Mouse (Mus musculus) heart, embryonic 12.5 days (tissue): ENCODE measurements around the gene Orai1. TPM values are rescaled to one million over a fixed set of nuclear protein-coding genes. Genes with fewer than 3 reads are reported as not detected.

Source experiments
- ATAC-seq: fragments of 200-750 bp; cut with Nextera tagmentation; 2 replicates; pipeline ENCODE4 v1.8.0; 2017; ENCODE audit warnings: moderate TSS enrichment, moderate library complexity; ENCODE audit not compliant: insufficient number of reproducible peaks, low FRiP score
- H3K27ac ChIP-seq: fragments of 300-500 bp; sonication (generic); 2 replicates; pipeline ENCODE4 v1.5.1; 2016; ENCODE audit warnings: mild to moderate bottlenecking, moderate library complexity; ENCODE audit not compliant: poor library complexity, severe bottlenecking
- H3K27me3 ChIP-seq: fragments of 300-500 bp; sonication (generic); replicated peaks from 2 replicates; pipeline ENCODE4 v1.6.1; 2016; ENCODE audit warnings: mild to moderate bottlenecking, moderate library complexity
- H3K36me3 ChIP-seq: fragments of 300-500 bp; sonication (generic); 2 replicates; pipeline ENCODE4 v1.6.1; 2016; ENCODE audit warnings: mild to moderate bottlenecking, moderate library complexity
- H3K4me1 ChIP-seq: fragments of 300-500 bp; sonication (generic); replicated peaks from 2 replicates; pipeline ENCODE4 v1.6.1; 2016; ENCODE audit warnings: mild to moderate bottlenecking
- H3K4me2 ChIP-seq: fragments of 300-500 bp; sonication (generic); 2 replicates; pipeline ENCODE4 v1.6.1; 2016; ENCODE audit warnings: mild to moderate bottlenecking, moderate library complexity
- H3K4me3 ChIP-seq: fragments of 300-500 bp; sonication (generic); 2 replicates; pipeline ENCODE4 v1.5.1; 2016; ENCODE audit warnings: mild to moderate bottlenecking
- H3K9ac ChIP-seq: fragments of 300-500 bp; sonication (generic); 2 replicates; pipeline ENCODE4 v1.6.1; 2016; ENCODE audit warnings: mild to moderate bottlenecking, moderate library complexity
- H3K9me3 ChIP-seq: fragments of 300-500 bp; sonication (generic); replicated peaks from 2 replicates; pipeline ENCODE4 v1.6.1; 2016; ENCODE audit warnings: mild to moderate bottlenecking, moderate library complexity
- WGBS: fragments of 180-500 bp; shearing (Covaris S2); methylation state at CpG from one replicate; pipeline ENCODE4 v1.1.7; 2016; 5-methylcytosine and 5-hydroxymethylcytosine counted together
- polyA plus RNA-seq: library from polyadenylated mRNA; unstranded; fragments of >200 nt; fragmentation: Nextera tagmentation; extraction: Ambion mirVana; gene quantifications from 2 replicates; pipeline ENCODE4 v1.2.1, GENCODE M21; 2016

The Orai1 gene
- polyA plus RNA-seq, 1 experiment from 2014 or later: 22.8 TPM

DNA sequence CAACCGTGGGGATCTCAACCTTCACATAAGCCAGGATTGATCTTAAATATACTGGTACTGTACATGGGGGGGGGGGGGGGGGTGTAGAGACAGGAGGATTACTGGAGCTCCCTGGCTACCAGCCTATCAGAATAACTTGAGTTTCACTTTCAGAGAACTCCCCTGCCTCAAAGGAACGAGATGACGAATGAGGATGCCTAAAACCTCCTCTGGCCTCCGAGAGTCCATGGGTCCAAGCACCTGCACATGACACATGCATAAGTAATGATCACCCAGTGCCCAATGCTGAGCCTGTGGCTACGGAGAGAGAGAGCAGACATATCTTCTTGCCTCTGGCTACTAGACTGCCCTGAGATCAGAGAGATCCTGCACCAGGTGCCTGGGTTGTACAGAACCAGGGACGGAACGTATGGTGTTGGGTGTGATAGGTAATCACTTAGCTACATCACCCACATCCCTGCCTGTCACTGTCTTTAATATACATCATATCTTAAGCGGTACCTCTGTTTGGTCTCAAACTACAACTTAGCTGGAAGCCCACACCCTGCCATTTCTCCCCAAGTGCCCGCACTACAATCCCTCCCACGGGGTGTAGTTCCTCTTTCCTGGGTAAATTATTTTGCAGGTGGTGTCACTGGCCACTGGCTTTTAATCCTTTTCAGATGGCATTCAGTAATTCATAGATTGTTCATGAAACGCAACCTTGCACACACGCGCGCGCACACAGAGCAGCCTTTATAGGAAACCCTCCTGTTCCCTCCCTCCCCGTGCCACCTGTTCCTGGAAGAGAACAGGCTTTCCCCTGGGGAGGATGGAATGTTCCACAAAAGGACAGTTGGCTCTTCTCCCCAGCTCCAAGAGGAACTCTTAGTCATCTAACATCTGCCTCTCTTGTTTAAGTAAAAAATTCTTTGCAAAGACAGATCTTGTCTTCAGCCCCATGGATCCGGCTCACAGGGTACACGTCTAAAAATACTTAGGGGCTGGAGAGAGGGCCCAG is 17.4 kb upstream of the Orai1 start:
- no peak for ATAC-seq
- no peak overlapping the region for H3K4me2 ChIP-seq

GRCm38 (mm10) chr5:123000901-123001300 is 14.0 kb upstream of the Orai1 start:
- H3K27ac ChIP-seq: no peak overlapping the region
- ATAC-seq: no peak
- no peaks in the 10 kb centered on the region for H3K9me3 ChIP-seq
- no peak overlapping the region for H3K4me2 ChIP-seq
- H3K4me1 ChIP-seq: peaks cover 9% of the 10 kb centered on the region
- H3K9ac ChIP-seq: no peak overlapping the region
- no peak overlapping the region for H3K4me3 ChIP-seq
- 0 out of 2 replicates have a peak, but pooled peaks cover 3% of the 10 kb centered on the region for H3K36me3 ChIP-seq
- no peaks in the 10 kb centered on the region for H3K27me3 ChIP-seq
- WGBS: 52% methylated on average over 1 of the region's 1 CpGs

More for the DNA sequence above, 17.4 kb upstream of the Orai1 start:
- Histone ChIP-seq H3K9ac (no peak overlapping the region), H3K27me3 (no peaks in the 10 kb centered on the region), H3K36me3 (peaks cover 7% of the 10 kb centered on the region; the same call in 1 of the 2 replicates), H3K27ac (no peak overlapping the region), H3K4me1 (peaks cover 19% of the 10 kb centered on the region), H3K4me3 (no peak overlapping the region), H3K9me3 (no peaks in the 10 kb centered on the region)
- 85% methylated on average over 18 of the region's 18 CpGs for WGBS

- 55% methylated on average over 19 of the region's 19 CpGs for whole genome bisulfite sequencing
- Histone ChIP-seq H3K4me2 (0 out of 2 replicates have a peak overlapping the region, but pooled peaks have one; percentile 7), H3K4me1 (peaks cover 12% of the 10 kb centered on the region), H3K4me3 (no peak overlapping the region), H3K36me3 (no peaks in the 10 kb centered on the region), H3K27me3 (no peaks in the 10 kb centered on the region), H3K9ac (0 out of 2 replicates have a peak overlapping the region, but pooled peaks have one; percentile 4), H3K27ac (no peak overlapping the region), H3K9me3 (no peaks in the 10 kb centered on the region)
- no peak for ATAC-seq
These were observed 8.9 kb upstream of the Orai1 start for GRCm38 (mm10) chr5:123005716-123006592.

- ATAC-seq: no peak
- WGBS: 69% methylated on average over 7 of the region's 7 CpGs
- Histone ChIP-seq H3K9ac (no peak overlapping the region), H3K27ac (no peak overlapping the region), H3K4me2 (no peak overlapping the region), H3K27me3 (no peaks in the 10 kb centered on the region), H3K36me3 (no peaks in the 10 kb centered on the region), H3K4me3 (no peak overlapping the region), H3K4me1 (peaks cover 13% of the 10 kb centered on the region), H3K9me3 (no peaks in the 10 kb centered on the region)
These were observed 5.9 kb upstream of the Orai1 start for GRCm38 (mm10) chr5:123008877-123009493.

- Histone ChIP-seq H3K27me3 (no peaks in the 10 kb centered on the region), H3K4me3 (no peak overlapping the region), H3K9ac (no peak overlapping the region), H3K4me2 (0 out of 2 replicates have a peak overlapping the region, but pooled peaks have one; percentile 5), H3K27ac (no peak overlapping the region), H3K36me3 (no peaks in the 10 kb centered on the region), H3K4me1 (peaks cover 18% of the 10 kb centered on the region), H3K9me3 (no peaks in the 10 kb centered on the region)
- no peak for ATAC-seq
- 38% methylated on average over 11 of the region's 11 CpGs for WGBS
These were observed 5.0 kb upstream of the Orai1 start for GRCm38 (mm10) chr5:123009873-123010272.

DNA sequence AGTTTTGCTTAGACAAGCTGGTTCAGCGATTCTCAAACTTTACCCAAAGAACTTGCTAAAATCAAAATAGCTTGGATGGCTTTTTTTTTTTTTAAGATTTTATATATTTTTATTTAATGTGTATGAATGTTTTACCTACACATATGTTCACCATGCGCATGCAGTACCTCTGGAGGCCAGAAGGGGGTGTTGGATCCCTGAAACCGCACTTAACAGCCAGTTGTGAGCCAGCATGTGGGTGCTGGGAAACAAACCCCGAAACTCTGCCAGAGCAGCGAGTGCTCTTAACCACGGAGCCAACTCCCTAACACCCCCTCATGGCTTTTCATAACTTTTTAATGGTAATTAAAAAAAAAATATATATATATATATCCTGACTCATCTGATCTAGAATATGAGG is 4.1 kb upstream of the Orai1 start:
- Histone ChIP-seq H3K27me3 (no peaks in the 10 kb centered on the region), H3K4me2 (no peak overlapping the region), H3K36me3 (no peaks in the 10 kb centered on the region), H3K9ac (no peak overlapping the region), H3K4me3 (no peak overlapping the region), H3K4me1 (peaks cover 21% of the 10 kb centered on the region), H3K9me3 (no peaks in the 10 kb centered on the region), H3K27ac (no peak overlapping the region)
- WGBS: 86% methylated on average over 6 of the region's 6 CpGs
- ATAC-seq: no peak

DNA sequence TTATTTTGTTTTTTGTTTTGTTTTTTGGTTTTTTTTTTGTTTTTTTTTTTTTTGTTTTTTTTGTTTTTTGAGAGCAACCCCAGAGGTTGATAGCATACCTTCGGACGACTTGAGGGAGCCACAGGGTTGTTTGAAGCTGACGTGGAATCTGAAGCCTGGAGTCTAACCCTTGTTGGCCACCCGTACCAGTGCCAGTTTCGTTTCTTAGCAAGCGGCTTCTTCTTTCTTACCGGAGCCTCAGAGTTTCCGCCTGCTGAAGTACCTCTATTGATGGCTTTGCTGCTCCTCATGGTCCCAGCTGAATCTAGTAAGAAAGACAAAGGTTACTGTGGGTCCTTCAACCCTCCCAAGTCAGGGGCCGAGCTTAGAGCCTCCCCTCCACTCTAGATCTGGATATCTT is 3.2 kb upstream of the Orai1 start:
- Histone ChIP-seq H3K4me3 (no peak overlapping the region), H3K27ac (no peak overlapping the region), H3K9me3 (no peaks in the 10 kb centered on the region), H3K27me3 (no peaks in the 10 kb centered on the region), H3K4me1 (peaks cover 29% of the 10 kb centered on the region), H3K36me3 (no peaks in the 10 kb centered on the region), H3K4me2 (no peak overlapping the region), H3K9ac (no peak overlapping the region)
- ATAC-seq: no peak
- WGBS: 92% methylated on average over 9 of the region's 9 CpGs

GRCm38 (mm10) chr5:123013599-123014315 is 1.1 kb upstream of the Orai1 start:
- ATAC-seq: no peak
- H3K9ac ChIP-seq: no peak overlapping the region
- no peaks in the 10 kb centered on the region for H3K9me3 ChIP-seq
- no peak overlapping the region for H3K4me3 ChIP-seq
- WGBS: 51% methylated on average over 9 of the region's 9 CpGs
- H3K4me2 ChIP-seq: no peak overlapping the region
- H3K4me1 ChIP-seq: peaks cover 44% of the 10 kb centered on the region
- no peaks in the 10 kb centered on the region for H3K27me3 ChIP-seq
- no peak overlapping the region for H3K27ac ChIP-seq
- peaks cover 10% of the 10 kb centered on the region for H3K36me3 ChIP-seq

DNA sequence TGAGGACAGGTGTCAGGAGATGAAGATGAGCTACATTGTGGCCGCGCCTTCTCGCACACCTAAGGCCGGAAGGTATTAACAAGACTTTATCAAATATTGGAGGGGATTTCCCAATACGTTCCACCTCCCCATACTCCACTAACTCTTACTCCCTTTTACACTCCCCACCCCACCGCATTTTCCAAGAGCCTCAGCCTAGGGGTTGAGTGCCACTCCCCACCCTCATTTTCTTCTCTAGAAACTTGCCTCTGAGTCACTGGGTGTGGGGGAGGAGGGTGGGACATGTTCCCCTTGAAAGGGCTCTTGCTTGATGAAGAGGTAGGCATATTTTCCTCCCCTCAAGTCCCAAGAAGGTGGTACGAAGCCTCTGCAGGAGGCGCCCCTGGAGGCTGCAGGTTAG is 1.0 kb downstream of the Orai1 start:
- ATAC-seq: no peak
- WGBS: 15% methylated on average over 8 of the region's 8 CpGs
- Histone ChIP-seq H3K4me3 (peak overlapping the region; percentile 82), H3K9ac (peak overlapping the region; percentile 79), H3K36me3 (peaks cover 10% of the 10 kb centered on the region), H3K27ac (peak overlapping the region; percentile 97), H3K9me3 (no peaks in the 10 kb centered on the region), H3K4me1 (peaks cover 50% of the 10 kb centered on the region), H3K4me2 (peak overlapping the region; percentile 79), H3K27me3 (no peaks in the 10 kb centered on the region)

DNA sequence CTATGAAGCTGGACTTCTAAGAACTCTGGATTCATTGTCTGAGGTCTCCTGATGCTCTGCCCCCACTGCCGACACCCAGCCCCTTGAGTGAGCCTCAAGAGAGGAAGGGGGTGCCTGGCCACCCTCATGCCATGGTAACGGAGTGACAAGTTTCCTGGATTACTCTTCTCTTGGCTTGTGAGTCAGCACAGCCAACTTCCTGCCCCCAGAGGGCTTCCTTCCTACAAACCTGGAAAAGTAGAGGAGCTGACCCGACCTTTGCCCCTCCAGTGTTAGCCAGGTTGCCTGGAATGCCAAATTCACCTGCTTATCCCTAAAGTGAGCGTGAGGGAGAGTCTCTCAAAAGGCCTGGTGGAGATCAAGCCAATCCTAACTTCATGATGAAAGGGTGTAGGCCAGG is 2.6 kb downstream of the Orai1 start:
- no peaks in the 10 kb centered on the region for H3K27me3 ChIP-seq
- peaks cover 50% of the 10 kb centered on the region for H3K4me1 ChIP-seq
- H3K4me3 ChIP-seq: no peak overlapping the region
- H3K36me3 ChIP-seq: peaks cover 10% of the 10 kb centered on the region
- no peak for ATAC-seq
- H3K9me3 ChIP-seq: no peaks in the 10 kb centered on the region
- 72% methylated on average over 4 of the region's 4 CpGs for WGBS
- H3K27ac ChIP-seq: no peak overlapping the region; the same call in 1 of the 2 replicates
- 0 out of 2 replicates have a peak overlapping the region, but pooled peaks have one; percentile 15 for H3K9ac ChIP-seq
- H3K4me2 ChIP-seq: peak overlapping the region; percentile 18; the same call in 1 of the 2 replicates
